Mouse (Mus musculus) T-helper 2 cell (primary cell): ENCODE measurements around the gene Adam22.
"Not testable (repeated sequence)": the region's sequence is repeated elsewhere in the genome, so short reads cannot be mapped to it uniquely, and the experiment has no call there.

Source experiments
- in situ Hi-C: fragments of 300-600 bp; cut with MboI, MseI; formaldehyde crosslinking; loops from one replicate; pipeline ENCODE4 v1.15.1; 2025; ENCODE audit warnings: high pct_unique_total_duplicates

Gene Adam22

GRCm38 (mm10) chr5:8327645-8328269 is 40.2 kb downstream of the Adam22 start:
- in situ Hi-C loops = loop anchor here (10.0 kb wide), 1 partner anchor 1457 kb away; no protein-coding TSS in a partner anchor

DNA sequence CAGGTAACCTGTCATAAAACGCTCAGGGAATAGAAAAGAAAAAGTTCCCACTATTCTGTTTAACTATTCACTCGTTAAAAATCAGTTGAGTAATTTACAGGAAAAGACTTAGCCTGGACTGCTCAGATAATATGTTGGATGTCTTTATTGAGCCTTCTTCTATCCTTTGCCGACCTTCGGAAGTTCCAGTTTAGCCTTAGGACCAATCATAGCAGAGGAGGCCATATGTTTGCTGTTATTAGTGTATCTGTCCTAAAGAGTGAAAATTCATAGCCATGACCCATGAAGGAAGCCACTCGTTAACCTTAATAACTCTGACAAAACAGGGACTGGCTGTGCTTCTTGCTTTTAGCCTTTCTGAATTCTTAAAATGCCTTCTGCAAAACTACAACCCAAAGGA is 41.3 kb downstream of the Adam22 start:
- in situ Hi-C loops = loop anchor here (10.0 kb wide), 1 partner anchor 1458 kb away; no protein-coding TSS in a partner anchor

DNA sequence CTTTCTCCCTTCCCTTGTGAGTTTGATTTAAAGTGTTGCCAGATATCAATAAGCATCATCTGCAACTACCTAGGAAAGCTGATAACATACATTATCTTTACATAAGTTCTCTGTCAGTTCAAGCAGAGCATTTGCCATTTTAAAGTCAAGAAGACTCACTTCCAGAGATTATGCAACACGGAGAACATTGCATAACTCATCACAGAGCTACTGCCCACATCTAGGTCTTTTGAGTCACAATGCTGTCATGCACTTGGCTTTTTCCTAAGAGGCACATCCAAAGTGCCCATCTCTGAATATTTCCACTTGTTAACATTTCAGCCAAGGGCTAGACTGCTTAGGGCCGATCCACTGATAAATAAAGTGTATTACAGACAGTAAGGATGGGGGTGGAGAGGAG is 55.6 kb downstream of the Adam22 start:
- in situ Hi-C loops = no loop called here

DNA sequence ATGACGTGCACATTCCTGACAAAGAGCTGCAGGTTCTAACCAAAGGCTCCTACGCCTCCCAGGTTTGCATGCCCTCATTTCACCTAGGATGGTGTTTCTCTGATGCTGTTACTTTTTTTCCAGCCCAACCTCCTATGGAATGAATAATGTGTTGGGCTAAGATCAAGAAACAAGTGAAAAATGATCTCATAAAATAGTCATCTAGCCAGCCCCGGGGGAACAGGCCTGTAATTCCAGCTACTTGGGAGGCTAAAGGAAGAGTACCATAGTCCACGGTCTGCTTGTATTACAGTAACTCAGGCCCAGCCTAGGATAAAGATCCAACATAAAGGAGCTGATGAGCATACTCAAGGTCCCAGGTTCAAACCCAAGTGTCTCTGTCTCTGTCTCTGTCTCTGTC is 57.1 kb downstream of the Adam22 start:
- in situ Hi-C loops = no loop called here

DNA sequence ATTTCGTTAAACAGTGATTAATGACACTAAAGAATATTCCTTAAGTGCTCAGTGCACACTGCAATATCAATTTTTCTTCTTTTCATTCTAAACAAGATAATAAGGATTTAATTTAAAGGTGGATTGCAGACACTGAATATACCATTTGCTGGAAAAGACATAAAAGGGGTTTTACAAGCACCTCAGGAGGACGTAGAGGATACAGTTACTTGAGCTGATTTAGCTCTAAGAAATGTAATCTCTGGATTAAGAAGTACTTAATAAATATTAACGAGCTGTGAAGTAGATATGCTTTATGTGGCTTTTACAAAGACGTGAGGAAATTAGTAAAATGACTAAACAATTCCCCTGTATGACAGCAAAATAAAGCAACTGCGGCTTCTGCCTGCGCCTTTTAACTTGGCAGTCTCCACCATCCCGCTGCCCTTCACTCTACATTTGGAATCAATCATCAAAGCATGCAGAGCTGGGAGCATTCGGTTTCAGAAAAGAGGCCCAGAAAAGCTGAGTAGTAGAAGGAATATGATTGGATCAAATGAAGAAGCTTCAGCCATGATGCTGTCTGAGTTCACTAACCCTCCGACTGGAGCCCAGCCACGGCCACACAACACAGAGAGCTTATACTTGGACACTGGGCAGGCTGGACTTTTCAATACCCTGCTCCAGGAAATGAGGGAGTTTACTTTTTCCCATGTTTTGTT is 70.1 kb downstream of the Adam22 start:
- in situ Hi-C loops = no loop called here

- in situ Hi-C loops = no loop called here
Measured at GRCm38 (mm10) chr5:8293287-8293686, 74.7 kb downstream of the Adam22 start.

DNA sequence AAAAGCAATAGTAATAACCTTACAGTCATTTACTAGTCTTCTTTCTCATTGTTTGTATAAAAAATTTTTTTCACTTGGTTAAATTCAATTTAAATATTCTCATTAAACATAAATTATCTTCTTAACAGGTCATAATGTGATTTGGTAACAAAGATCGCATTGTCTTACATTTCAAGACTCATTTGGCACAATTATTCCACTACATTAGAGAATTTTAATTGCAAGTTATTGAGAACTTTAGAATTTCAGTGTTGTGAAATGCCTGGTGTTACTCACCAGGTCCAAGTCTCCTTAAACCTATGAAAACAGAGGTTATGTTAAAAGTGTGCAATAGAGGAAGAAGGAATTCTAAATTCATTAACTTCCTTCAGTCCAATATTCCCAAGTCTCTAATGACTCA is 76.5 kb downstream of the Adam22 start:
- in situ Hi-C loops = no loop called here

GRCm38 (mm10) chr5:8289678-8290614 is 78.0 kb downstream of the Adam22 start:
- in situ Hi-C loops = no loop called here

DNA sequence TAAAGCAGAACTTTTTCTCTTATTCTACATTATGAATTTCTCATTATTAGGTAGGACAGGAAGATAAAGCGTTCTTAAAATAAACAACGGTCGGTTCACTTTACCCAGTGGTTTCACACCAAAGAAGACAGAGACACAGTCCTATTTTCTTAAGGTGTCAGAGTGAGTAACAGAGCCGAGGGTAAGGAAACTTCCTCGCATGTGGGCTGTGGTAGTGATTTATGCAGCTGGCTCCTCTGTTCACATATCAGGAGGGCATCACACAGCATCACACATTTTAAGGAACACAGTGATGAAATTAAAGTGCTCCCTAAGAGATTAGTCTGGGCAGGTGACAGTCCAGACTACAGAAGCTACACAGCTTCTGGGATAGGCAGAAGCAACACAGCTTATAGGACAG is 83.8 kb downstream of the Adam22 start:
- in situ Hi-C loops = no loop called here

GRCm38 (mm10) chr5:8276141-8276540 is 91.8 kb downstream of the Adam22 start:
- in situ Hi-C loops = no loop called here

- in situ Hi-C loops = no loop called here
Measured at GRCm38 (mm10) chr5:8257366-8257765, 110.6 kb downstream of the Adam22 start.

DNA sequence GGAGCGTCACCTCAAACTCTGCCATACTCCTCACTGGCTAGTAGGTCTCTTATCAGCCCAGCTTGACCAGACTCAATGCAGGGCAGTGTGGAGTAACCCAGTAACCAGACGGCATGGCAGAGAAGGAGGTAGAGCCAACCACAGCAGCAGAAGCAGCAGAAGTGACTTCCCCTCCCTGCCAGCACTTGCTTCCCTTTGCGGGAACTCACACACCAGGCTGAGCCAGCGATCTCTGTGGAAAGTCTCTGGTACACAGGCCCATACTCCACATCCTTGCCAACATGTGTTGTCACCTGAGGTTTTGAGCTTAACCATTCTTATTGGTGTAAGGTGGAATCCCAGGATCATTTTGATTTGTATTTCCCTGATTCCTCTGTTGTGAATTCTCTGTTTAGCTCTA is 111.5 kb downstream of the Adam22 start:
- in situ Hi-C loops = no loop called here

DNA sequence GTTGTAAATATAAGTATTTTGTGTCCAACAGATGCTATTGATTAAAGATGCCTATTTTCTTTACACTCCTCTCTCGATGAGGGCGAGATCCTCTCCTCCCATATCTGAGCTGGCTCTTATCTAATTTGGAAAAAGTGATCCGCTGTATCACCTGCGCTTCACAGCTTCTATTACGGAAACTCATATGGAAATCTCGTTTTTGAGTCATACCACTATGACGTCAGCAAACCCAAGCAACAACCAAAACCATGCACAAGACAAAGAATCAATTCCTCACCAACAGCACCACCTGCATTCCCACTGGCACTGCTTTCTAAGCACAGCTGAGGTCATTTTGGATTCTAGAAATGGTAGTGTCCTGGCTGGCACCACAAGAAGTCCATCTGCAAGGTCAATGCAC is 123.3 kb downstream of the Adam22 start:
- in situ Hi-C loops = no loop called here

DNA sequence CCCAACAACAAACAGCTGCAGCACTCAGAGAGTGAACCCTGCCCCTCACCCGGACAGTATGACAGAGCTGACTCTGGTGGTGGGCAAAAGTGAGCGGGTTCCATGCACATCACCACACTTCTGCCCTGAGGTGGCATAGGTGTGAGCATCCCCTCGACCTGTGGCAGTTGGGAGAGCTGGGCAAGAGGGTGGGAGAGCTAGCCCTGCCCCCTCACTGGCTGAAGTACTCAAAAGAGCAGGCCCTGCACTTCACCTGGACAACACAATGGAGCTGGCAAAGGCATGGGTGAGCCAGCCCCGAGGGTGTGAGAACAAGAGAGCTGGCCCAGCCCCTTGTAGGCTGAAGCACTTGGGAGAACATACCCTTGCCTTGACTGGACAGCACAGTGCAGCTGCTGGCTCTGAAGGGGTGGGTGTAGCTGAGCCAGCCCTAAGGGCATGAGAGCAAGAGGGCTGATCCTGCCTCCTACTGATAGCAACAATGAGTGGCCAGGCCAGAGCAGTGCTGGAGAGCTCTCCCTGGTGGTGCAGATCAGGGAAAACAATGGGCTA is 124.8 kb downstream of the Adam22 start:
- in situ Hi-C loops = no loop called here

DNA sequence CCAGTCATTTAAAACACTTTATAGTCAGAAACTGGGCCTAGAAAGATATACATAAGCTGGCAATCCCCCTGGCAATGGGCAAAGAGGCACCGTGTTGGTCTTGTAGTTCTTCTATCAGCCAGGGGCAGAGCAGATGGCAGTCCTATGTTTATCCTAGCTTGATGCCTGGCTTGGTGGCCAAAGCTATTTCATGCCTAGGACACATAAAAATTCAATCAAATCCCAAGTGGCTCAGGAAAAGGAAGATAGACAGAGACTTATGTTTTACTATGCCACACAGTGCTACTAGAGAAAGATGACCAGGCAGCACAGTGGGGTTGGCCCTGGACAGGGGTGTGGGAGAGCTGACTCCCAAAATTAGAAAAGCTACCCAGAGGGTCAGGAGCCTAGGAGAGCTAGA is 125.3 kb downstream of the Adam22 start:
- in situ Hi-C loops = no loop called here

DNA sequence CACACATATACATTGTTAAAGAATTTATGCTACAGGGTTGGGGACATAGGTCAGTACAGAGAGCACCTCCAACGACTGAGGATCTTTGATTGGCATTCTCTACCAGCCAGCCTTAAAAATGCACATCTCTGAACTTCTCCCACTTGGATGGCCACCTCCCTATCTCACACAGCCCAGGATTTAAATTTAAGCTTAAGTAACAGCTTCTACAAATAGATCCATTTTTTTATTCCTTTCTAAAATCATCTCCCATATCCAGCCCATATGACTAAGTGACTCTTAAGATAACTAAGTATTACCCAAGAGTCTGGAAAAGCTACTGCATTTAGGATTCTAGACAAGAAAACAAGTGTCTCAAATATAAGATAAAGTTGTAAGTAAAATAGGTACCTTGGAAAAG is 140.9 kb downstream of the Adam22 start:
- in situ Hi-C loops = no loop called here

DNA sequence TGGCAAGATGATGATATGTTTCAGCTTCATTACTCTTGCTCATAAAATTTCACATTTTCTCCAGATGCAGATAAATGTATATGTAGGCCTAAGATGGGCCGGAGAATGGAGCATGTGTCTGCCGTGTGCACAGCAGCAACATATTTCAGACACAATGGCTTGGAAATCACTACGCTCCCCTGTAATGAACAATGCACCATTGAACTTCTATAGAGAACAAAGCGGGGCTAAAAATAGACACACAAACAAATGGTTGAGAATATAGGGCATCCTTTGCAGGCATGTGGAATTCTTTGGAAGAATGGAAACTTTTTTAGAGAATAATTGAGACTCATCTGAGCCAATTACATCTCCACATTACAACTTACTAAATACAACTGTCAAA is 143.6 kb downstream of the Adam22 start:
- in situ Hi-C loops = no loop called here

DNA sequence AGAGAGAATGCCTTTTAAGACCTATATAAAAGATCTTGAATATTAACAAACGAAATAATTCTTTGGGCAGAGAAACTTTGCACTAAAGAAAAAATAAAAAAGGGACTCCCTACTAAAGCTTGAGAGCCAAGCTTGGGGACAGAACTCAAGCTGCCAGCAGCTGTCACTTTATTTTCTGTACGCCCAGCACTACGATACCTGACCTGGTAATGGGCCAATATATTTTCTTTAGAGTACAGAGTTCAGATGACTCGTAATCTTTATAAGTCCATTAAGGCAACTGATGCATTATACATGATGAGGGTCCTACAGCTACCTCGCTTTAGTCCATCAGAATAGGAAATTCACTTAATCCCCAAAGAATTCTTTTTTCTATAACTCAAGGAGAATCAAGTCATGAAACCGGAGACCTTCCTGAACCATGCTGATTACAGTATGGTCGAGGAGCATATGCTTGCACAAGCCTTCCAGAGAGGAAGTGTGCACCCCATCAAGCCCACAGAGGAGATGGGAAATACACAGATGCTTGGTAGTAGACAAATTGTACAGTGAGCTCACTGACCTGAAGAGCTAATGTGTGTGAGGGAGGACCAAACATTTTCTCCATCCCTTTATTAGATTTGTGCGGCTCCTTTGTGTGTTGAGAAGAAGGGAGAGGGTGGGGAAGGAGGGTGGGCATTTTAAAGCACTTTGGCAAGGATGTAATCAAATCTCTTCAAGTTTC is 144.2 kb downstream of the Adam22 start:
- in situ Hi-C loops = no loop called here

DNA sequence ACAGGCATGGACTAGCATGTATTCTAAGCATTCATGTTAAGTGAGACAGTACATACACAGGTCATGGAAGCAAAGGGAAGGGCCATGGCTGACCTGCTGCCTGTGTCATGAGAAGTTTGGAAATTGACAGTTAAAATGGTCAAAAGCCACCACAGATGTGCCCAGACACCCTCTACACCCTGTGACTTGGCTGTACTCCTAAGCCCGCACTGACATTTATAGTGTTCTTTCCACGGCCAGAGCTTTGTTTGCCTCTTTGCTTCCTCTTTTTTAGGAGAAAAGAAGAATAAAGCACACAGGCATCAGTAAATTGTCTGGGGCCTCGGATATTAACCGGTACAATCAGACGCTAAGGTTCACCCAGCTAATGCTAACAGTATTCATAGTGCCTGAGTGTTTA is 146.3 kb downstream of the Adam22 start:
- in situ Hi-C loops = no loop called here

DNA sequence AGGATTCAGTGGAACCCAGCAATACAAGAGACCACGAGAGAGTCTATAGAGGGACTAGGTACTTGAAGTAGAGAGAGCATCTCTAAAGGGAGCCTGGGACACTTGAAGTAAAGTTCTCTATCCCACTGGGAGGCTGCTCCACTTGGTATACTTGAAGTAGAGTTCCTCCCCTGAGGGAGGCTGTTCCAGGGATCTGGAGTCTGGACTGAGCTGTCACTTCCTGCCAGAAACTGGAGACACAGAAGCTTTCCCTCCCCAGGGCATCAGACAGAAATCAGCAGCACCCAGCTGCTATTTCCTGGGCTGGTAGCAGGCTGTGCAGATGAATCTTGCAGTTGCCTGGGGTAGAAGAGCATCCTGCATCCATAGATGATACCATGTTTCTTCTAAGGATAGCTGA is 152.1 kb downstream of the Adam22 start:
- in situ Hi-C loops = no loop called here

GRCm38 (mm10) chr5:8184992-8185391 is 183.0 kb downstream of the Adam22 start:
- in situ Hi-C loops = not testable (repeated sequence)
